Mouse (Mus musculus): ENCODE data around the gene Raf1.
"Not testable (repeated sequence)": the region's sequence is repeated elsewhere in the genome, so short reads cannot be mapped to it uniquely, and the experiment has no call there.

The Raf1 gene

DNA sequence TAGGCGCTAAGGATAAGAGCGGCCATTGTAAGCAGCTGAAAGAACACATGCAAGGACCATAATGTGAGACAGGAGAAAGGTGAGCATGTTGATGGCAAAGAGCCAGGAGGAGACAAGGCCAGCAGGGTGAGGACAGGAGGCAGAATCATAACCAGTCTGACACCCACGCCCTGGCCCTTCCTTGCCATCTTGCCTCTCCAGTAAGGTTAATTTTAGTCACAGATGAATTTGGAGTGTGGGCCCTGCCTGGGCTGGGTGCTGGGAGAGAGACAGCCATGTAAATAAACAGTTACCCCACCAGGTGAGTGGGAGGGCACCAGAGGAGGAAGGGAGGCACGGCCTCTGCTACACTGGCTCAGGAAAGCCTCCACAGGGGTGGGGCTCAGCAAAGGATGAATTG, 4.6 kb upstream of the Raf1 start:
- DNase-seq (ENCODE audit: low spot score), result no peak

DNA sequence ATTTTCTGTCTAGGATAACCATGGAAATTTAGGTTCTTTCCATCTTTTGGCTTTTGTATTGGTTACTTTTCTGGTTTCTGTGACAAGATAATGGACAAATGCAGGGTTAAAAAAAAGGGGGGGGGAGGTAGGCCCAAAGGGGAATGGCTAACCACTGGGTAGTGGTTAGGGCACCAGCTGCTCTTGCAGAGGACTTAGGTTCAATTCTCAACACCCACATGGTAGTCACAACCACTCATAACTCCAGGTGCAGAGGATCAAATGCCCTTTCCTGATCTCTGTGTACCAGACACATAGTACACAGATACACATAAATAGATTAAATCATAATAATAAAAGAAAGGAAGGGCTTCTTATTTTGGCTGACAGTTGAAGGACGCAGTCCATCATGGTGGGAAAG, 1.6 kb upstream of the Raf1 start:
- DNase-seq (ENCODE audit: low spot score), result no peak

DNA sequence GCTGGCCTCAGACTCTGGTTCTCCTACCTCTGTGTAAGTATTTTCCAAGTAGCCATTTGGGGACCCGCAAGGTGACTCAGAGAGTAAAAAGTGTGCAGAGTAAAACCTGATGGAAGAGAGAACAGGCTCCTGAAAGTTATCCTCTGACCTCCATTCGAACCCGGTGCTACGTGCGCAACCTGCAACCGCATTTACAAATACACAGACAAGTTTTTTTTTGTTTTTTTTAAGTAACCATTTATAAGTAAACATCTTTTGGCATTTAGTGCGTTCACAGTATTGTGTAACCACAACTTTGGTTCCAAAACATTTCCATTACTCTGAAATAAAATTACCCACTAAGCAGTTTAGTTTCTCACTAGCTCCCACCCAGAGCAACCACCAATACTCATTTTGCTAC, 1.0 kb upstream of the Raf1 start:
- DNase-seq (ENCODE audit: low spot score), result no peak

DNA sequence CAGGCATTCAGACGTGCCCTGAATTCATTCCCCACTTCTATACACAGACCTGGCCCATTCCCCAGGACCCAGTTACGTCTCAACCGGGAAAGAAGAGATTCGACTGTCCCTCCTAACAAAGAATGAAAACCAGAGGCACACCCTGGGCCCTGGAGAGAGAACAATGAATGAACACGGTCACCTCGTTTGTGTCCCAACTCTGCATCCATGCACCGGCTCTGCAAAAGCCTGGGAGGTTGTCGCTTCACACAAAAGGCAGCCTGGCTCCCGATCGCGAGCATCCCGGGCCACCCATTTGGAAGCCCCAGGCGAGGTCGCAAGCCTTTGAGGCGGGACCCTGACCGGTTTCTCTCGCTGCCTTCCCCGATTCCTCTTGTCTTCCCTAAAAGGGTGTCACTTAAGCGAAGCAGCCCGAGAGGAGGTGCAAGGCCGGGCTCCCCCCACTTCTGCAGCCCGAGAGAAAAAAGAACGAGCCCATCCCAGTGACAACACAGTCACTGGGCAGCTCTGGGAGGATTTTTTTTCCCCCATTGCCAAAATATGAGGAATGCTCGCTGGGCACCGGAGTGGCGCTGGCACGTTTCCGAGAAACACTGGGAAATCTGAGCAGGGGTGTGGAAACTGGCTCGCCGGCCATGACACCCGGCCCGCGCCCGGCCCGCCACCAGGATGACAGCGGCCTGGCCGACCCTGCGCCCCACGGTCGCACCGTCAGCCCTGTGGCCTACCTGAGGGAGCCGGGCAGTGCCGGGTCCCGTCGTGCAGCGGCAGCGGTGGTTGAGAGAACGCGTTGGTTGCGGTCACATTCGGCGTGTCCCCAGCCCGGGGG, 713 bp downstream of the Raf1 start:
- DNase-seq (ENCODE audit: low spot score), result peak; percentile 45

DNA sequence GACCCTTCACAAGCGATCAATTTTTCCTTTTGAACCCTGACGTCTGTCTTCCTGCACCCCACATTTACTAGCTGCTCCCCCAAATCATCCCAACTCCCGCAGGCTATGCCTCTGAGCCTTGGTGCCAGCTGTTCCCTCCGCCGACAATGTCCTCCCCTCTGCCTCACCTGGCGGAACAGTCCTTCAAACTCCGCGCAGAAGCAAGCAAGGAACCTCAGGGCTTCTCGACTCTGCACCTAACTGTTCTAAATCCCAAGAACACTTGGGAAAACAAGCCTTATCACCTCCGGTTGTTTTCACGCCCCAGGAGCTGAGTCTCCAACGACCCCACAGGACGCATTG, 1.3 kb downstream of the Raf1 start:
- no peak for DNase-seq (ENCODE audit: low spot score)

DNA sequence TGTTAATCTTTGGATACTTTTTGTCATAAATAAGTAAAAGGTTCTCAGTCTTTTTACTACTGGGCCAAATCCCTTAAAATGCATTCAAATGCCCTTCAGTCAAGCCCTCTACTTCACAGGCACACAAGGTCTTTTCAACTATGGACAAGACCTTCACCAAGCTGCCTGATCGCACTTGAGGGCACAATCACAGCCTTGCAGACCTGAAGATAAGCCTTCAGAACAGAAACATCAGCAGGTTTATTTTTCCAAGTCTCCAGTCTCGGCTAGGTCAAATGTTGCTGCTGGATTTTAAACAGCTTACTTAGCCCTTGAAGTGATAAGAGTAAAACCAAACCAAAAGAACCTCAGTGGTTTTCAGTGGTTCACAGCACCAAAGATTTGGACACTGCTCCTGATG, 2.1 kb downstream of the Raf1 start:
- peak; percentile 23 for DNase-seq (ENCODE audit: low spot score)

DNA sequence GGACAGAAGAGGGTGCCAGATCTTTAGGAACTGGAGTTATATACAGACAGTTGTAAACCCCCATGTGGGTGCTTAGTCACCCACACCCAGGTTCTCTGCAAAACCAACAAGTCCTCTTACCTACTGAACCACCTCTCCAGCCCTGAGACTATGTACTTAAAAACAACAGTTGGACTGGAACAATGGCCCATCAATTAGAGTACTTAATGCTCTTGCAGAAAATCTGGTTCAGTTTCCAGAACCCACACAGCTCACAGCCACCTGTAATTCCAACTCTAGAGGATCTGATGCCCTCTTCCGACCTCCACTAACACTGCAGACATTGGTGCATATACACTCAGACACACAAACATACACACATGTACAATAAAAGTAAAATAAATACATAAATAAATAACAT, 3.7 kb downstream of the Raf1 start:
- DNase-seq (ENCODE audit: low spot score), result no peak

DNA sequence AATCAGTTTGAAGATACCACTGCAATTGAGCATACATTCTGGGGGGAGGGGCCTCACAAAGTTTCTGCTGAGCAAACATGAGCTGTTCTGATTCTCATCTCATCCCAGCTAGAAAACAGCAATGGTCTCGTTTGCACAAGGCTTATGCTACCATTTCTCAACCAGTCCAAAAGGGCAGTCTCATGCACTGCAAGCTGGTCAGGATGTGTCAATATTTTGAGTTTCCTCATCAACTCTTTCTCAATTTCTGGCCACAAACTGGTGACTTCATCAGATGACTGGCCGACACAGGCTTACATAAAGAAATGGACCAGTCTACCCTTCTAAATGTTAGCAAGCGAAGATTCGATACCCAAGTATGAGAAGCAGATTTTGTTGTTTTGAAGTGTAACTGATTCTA, 9.8 kb downstream of the Raf1 start:
- DNase-seq (ENCODE audit: low spot score), result no peak

DNA sequence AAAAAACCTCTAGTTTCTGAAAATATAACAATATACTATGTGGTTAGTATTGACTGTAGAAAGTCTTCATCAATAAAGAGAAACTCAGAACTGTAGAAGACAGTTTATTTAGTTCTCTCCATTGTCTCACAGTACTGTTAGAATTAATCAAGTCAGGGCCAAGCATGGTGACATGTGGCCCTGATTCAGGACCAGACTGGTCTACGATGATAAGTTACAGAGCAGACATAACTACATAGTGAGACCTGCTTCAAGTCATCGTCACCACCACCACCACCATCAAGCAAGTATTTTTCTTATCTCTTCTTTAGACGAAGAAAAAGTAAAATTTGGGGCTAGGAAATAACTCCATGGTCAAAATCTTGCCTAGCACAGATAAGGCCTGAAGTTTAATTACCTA, 12.2 kb downstream of the Raf1 start:
- DNase-seq (ENCODE audit: low spot score), result no peak

DNA sequence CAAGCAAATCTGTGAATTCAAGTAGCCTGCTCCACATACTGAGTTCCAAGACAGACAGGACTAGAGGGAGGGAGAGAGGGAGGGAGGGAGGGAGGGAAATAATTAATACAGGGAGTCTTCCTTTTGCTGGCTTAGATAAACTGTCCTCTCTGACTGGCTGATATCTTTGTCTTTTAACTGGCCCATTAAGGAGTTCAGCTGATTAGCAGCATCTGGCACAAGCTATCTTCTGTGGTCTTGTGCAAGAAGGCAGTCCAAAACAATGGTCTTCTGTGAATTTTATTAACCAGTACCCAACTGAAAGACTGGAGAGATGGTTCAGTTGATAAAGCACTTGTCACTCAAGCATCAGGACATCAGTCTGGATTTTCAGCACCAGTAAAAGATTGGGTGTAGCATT, 17.6 kb downstream of the Raf1 start:
- peak; percentile 6 for DNase-seq (ENCODE audit: low spot score)

DNA sequence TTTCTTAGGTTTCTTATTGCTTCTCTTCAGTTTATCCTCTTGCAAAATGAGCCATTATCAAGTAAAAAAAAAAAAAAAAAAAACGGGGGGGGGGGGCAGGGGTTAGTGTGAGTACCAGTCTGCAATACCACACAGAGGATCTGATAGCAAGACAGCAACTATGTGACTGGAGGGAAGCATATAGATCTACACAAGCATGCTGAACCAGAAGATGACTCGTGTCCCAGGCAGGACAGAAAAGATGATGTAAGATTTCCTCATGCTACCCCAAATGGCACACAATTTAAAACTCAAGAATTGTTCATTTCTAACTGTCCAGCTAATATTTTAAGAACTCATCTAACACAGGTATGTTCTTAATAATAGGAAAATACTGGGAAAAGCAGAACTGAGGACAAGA, 22.5 kb downstream of the Raf1 start:
- no peak for DNase-seq (ENCODE audit: low spot score)

DNA sequence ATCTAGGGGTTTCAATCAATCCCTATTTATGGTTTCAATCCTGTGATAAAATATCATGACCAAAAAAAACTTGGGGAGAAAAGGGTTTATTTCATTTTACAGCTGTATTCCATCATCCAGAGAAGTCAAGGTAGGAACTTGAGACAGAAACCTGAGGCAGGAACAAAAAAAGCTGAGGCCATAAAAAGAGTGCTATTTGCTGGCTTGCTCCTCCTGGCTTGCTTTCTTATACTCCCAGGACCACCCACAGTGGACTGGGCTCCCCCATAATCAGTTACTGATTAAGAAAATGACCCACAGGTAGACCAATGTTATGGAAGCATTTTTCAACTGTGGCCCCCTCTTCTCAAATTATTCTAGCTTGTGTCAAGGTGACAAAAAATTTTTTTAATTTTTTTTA, 24.7 kb downstream of the Raf1 start:
- no peak for DNase-seq (ENCODE audit: low spot score)

DNA sequence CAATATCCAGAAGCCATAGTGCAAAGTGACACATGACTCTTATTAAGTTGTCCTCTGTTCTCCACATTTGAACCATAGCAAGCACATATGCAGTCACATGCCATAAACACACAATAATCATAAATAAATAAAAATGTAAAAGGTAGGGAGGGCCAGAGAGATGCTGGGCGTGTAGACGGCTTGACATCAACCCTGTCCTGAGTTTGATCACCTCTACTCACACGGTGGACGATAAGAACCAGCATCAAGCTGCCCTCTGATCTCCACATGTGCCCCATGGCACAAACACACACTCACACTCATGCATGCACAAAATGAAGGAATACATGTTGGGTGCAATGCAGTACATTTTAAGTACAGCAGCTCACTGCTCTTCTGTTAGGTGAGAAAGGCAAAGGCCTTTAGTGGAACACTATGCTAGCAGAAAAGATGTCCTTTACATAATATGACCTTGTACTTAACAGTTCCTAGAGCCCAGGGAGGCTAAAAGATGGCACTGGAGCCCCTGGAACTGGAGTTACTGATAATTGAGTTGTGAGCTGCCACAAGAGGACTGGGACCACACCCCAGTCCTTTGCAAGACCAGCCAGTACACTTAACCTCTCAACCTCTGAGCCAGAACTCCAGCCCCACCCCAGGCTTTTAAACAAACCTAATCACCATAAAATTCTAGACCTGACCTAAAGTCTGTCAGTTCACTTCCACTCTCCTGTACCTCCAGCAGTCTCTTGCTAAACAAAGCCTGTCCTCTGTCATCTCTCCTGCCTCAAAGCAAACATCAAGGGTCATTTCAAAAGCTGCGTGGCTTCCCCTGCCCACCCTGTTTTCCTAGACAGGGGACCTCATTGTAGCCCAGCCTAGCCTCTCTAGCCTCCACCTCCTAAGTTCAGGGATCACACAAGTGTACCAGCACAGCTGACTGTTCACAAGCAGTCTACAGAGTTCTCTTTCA, 25.7 kb downstream of the Raf1 start:
- DNase-seq (ENCODE audit: low spot score), result no peak

DNA sequence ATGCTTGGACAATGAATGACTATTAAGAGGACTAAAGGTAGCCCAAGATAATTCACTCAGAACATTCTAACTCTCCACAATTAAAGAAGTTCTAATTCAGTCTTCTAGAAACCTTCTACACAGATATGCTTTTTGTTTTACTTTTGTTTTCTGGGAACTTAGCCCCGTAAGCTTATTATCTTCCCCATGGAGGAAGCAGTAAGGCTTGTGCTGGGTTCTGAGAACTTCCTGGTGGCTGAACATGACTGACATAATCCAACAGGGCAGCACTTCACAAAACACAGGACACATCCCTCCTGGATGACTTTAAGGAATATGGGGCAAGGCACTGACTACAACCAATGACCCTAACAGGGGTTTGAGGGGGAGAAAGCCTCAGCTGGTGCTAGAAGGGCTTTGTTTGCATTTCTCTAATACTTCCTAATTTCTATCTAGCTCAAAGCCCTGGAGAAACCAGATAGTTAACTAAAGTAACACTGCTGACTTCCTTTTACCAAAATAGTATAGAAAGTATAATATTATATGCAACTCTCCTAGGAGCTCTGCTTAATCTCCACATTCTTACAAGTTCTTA, 26.6 kb downstream of the Raf1 start:
- DNase-seq (ENCODE audit: low spot score), result no peak

DNA sequence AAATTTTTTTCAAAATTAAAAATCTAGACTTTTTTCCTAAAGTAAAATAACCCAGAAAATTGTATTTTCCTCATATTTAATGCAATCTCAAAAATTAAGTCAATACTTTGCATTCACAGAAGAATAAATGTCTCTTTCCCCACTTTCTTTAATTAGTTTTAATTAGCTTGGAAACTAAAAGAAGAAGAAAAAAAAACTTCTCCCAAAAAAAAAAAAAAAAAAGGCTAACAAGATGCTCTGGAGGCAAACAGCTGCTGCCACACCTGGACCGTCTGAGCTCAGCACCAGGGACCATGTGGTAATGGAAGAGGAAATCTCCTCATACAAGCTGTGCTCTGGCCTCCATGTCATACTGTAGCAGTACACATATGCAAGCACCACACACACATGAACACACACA, 33.1 kb downstream of the Raf1 start:
- DNase-seq (ENCODE audit: low spot score), result no peak

DNA sequence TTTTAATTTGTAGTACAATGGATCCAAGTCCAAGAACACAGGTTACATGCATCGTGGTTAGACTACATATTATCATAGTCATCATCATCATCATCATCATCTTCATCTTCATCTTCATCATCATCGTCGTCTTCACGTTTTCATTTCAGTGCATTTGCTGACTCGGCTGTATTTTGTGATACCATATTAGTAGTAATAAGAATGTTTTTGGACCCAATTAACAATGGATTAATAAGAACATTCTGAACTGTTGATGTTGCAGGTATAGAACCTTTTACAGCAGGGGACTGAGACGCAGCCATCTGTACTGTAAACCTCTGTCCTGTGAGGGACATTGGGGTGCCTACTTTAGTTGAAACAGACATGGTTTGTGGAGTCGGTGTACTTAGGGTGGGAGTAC, 38.2 kb downstream of the Raf1 start:
- DNase-seq (ENCODE audit: low spot score), result not testable (repeated sequence)

DNA sequence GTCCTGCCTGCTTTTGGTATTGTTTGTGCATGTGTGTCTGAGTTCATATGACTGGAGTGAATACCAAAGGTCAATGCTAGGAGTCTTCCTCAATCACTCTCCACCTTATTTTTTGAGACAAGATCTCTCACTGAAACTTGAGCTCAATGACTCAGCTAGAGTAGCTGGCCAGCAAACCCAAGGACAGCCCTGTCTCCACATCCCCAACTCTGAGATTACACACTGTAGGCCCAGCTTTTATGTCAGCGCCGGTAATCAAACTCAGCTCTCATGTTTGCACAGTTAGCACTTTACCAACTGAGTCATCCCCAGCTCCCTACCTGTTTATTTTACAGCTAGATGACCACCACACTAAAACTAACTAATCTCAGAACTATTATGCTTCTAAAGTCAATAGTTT, 42.4 kb downstream of the Raf1 start:
- no peak for DNase-seq (ENCODE audit: low spot score)

DNA sequence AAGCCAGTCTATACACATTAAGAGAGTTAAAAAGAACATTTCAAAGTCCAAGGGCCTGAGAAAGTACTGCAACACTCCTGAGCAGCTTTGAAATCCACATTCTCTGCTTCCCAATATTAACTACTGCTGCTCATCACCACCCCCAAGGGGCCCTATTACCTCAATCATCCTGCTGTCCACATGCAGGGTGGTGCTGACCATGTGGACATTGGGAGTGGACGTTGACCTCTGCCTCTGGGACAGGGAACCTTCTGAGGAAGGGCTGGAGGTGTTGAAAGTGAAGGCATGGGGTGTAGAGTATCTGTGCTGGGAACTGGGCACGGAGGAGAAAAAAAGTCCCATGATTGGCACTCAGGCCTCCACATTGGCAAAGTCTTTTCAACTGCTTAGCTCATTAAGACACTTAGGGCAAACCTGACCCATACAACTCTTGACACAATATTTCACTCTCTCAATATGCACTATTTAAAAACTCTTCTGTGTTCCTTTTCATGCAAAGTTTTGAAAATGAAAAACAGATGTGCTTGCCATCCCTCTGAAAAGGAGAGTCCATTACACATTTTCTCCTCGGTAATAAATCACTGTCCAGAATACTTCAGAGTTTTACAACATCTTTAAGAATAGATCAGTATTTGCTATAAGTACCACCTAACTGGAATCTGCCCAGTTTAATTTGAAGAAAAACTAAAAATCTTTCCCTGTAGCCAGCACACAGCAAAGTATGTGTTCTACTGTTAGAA, 45.2 kb downstream of the Raf1 start:
- no peak for DNase-seq (ENCODE audit: low spot score)

DNA sequence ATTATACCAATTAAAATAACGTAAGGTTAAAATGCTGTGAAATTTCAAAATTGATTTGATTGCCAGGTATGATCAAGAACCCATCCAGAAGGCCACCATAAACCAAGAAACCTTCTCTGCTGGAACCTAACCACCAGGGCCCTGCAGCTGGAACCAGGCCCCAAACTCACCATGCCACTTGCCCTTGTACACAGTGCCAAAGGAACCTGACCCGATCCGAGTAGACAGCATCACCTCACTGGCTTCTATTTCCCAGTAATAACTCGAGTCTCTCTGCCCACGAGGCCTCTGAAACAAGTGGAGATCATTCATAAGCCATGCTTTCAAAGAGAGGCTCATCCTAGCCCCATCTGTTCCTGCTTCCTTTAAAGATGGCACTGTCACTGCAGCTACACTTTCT, 50.3 kb downstream of the Raf1 start:
- DNase-seq (ENCODE audit: low spot score), result no peak

DNA sequence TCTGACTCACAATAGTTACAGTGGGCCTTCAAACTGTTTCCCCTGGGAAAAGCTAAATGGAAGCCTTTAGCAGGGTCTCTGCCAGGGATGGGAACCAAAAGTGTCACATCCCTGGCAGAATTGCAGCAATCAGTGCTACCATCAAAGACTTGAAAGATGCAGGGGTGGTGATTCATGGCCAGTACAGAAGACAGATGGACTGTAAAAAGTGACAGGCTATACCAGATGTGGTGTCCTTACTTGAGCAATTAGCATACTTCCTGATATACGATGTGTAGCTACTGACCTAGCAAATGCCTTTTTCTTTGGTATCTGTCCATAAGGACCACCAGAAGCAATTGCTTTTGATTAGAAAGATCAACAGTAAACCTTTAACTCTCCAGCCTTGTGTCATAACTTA, 55.5 kb downstream of the Raf1 start:
- DNase-seq (ENCODE audit: low spot score), result no peak

DNA sequence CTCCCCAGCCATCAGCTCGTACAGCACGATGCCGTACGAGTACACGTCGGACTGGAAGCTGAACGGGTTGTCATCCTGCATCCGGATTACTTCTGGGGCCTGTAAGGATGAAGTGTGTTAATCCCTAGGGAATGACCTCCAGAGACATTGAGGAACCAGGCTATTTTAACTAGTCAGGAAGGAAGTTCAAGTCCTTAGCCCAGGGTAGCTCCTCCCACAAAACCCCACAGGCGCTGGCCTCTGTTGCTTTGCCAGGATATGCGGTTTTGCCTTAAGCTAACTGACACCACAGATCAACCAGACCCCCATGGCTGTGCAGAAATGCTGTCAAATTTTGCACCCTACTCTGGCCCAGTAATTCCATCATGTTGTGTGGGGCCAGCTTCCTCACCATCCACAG, 56.6 kb downstream of the Raf1 start:
- no peak for DNase-seq (ENCODE audit: low spot score)

DNA sequence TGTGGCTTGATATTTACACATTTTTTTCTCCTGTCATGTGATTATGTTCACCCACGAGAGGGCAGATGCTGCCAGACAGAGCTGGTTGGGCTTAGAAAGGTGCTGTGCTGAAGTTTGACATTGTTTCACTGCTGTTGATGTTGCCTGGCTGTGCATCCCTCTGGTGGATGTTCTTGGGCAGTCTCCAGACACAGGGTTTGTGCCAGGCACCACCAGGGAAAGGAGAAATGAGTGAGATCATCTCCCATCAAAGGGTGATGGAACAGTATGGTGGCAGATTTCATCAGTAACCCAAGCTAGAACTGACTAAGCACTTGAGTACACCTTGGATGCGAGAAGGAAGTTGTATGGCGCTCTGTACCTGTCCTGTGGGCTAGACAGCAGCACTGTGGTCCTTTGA, 60.5 kb downstream of the Raf1 start:
- DNase-seq (ENCODE audit: low spot score), result no peak

Measured in retina, embryonic 14.5 days (tissue).